ENCODE assay signal across 27 mouse cellular contexts in the genomic region with DNA sequence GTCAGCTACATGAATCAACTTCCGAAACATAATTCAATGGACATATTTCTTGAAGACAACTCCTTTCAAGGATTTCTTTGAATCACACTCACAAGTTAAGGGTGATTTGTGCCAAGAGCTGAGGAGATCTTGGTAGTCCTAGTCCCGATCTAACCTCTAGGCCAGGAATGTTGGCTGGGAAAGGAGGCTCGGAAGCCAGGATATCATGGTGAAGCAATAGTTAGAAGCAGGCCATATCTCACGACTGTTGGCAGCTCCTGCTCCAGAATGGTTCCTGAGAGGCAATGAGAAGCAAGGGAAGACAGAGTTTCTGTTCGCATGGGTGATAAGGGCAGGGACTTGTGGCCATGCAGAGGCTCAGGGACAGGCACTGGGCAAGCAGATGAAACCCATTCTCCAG. TPM values are rescaled to one million over a fixed set of nuclear protein-coding genes. Genes with fewer than 3 reads are reported as not detected.
DNase-seq lines count a peak whose midpoint lies in the region; ATAC-seq and TF ChIP-seq lines count a peak whose summit lies in the region.
"Had no signal": no experiment of that assay in that cellular context is flagged by ENCODE, and none has a peak within 500 bp of the region (broad histone marks: within the 10 kb centered on the region; RNA-seq: fewer than 3 reads in every experiment).

No protein-coding gene starts in this region.

- H3K4me2 ChIP-seq in liver, embryonic 11.5 days, result no peak overlapping the region
- H3K4me2 ChIP-seq: forebrain, embryonic 13.5 days; neural tube, embryonic 15.5 days had no signal

- intact Hi-C loops in heart, postnatal 25 days (cut with DNase I), result no loop called here

- TF ChIP-seq CTCF in liver, adult 2 months (IDR thresholded peaks at IDR 0.05; ENCODE audit: low read depth, low read length), result no peak

- no peak overlapping the region for H3K4me3 ChIP-seq in liver, adult 2 months (ENCODE audit: insufficient read depth, low read depth, low read length)
- H3K4me3 ChIP-seq in liver, embryonic 11.5 days (ENCODE audit: low read depth, low read length), result no peak overlapping the region
- H3K4me3 ChIP-seq: forebrain, embryonic 13.5 days; layer of hippocampus, adult 2 months; limb, embryonic 10.5 days; myocyte; neural tube, embryonic 15.5 days had no signal

- no peaks in the 10 kb centered on the region for H3K27me3 ChIP-seq in liver, adult 2 months (ENCODE audit: control insufficient read depth, insufficient read depth, low read length)
- H3K27me3 ChIP-seq in liver, embryonic 11.5 days (replicated peaks; ENCODE audit: control insufficient read depth, insufficient read depth, low read length), result no peaks in the 10 kb centered on the region; the same call in 1 of the 2 replicates
- H3K27me3 ChIP-seq: forebrain, embryonic 13.5 days; neural tube, embryonic 15.5 days had no signal

- H3K9ac ChIP-seq in liver, adult 2 months (ENCODE audit: low read depth, low read length), result no peak overlapping the region
- H3K9ac ChIP-seq in liver, embryonic 11.5 days (ENCODE audit: low read depth, low read length), result no peak overlapping the region
- H3K9ac ChIP-seq: forebrain, embryonic 13.5 days; liver, embryonic 14.5 days; neural tube, embryonic 15.5 days had no signal

- H3K4me1 ChIP-seq in liver, adult 2 months (ENCODE audit: control insufficient read depth, insufficient read depth, low read length), result peaks cover 30% of the 10 kb centered on the region
- H3K4me1 ChIP-seq in liver, embryonic 11.5 days (replicated peaks; ENCODE audit: control insufficient read depth, insufficient read depth, low read length), result peaks cover 13% of the 10 kb centered on the region
- H3K4me1 ChIP-seq: forebrain, embryonic 13.5 days; neural tube, embryonic 15.5 days had no signal

- TF ChIP-seq POLR2A in liver, adult 2 months (IDR thresholded peaks at IDR 0.05; ENCODE audit: extremely low read depth, insufficient read depth, low read length), result no peak

- H3K9me3 ChIP-seq in liver, embryonic 11.5 days (ENCODE audit: control insufficient read depth, low read length), result no peaks in the 10 kb centered on the region
- H3K9me3 ChIP-seq: forebrain, embryonic 13.5 days; limb, embryonic 10.5 days; neural tube, embryonic 15.5 days had no signal

- ATAC-seq in liver, embryonic 11.5 days (replicated peaks; ENCODE audit: low FRiP score), result no peak
- ATAC-seq: CD4-positive, CD25-positive, alpha-beta regulatory T cell, adult 4 months; forebrain, embryonic 13.5 days; hindbrain, embryonic 16.5 days; intestine, postnatal 0 days had no signal

- H3K79me2 ChIP-seq in liver, adult 2 months (ENCODE audit: control insufficient read depth, insufficient read depth, low read length), result no peaks in the 10 kb centered on the region

- DNase-seq in adrenal gland, adult 2 months, result peak; percentile 21
- no peak for DNase-seq in adrenal gland, postnatal 4 days (ENCODE audit: low spot score in 2 of 2)
- DNase-seq in heart, adult 11 months, result peak; percentile 93
- no peak for DNase-seq in heart, postnatal 25 days (ENCODE audit: low spot score)
- peak; percentile 95 for DNase-seq in liver, adult 2 months (ENCODE audit: extremely low read depth, low read depth, low spot score)
- no peak for DNase-seq in liver, embryonic 11.5 days (ENCODE audit: low spot score)
- DNase-seq in lung, postnatal 36 days, result peak; percentile 59
- no peak for DNase-seq in urinary bladder, postnatal 10 days (ENCODE audit: low spot score)
- DNase-seq: cerebellum, adult 11 months; cerebellum, postnatal 25 days; kidney, postnatal 10 days; midbrain, embryonic 14.5 days; right cerebral cortex, postnatal 25 days had no signal

- WGBS in liver, adult 2 months, result 27% methylated on average over 5 of the region's 5 CpGs
- 84% methylated on average over 5 of the region's 5 CpGs for WGBS in liver, embryonic 11.5 days

- H3K36me3 ChIP-seq in liver, adult 2 months (ENCODE audit: control insufficient read depth, insufficient read depth, low read length), result no peaks in the 10 kb centered on the region
- no peaks in the 10 kb centered on the region for H3K36me3 ChIP-seq in liver, embryonic 11.5 days (ENCODE audit: control insufficient read depth, insufficient read depth, low read length)
- H3K36me3 ChIP-seq: G1E; limb, embryonic 10.5 days; neural tube, embryonic 15.5 days had no signal

- peak overlapping the region; percentile 3; the same call in 1 of the 2 replicates for H3K27ac ChIP-seq in liver, adult 2 months (replicated peaks; ENCODE audit: insufficient read depth, low read depth, low read length)
- no peak overlapping the region for H3K27ac ChIP-seq in liver, embryonic 11.5 days (ENCODE audit: low read depth, low read length)
- H3K27ac ChIP-seq: forebrain, embryonic 13.5 days; layer of hippocampus, adult 2 months; liver, embryonic 14.5 days; neural tube, embryonic 15.5 days; stomach, postnatal 0 days had no signal

RNA-seq across cellular contexts. Expression of a gene that starts 8.7 kb away (rescaled TPM):
- 10 to 100 TPM; 14.8 to 22.9 TPM for total RNA-seq in adrenal gland, adult 2 months (2021)
- polyA plus RNA-seq in adrenal gland, adult 2 months (2012; rRNA removed), result 5.0 and 6.6 TPM in 2 replicates
- total RNA-seq in adrenal gland, postnatal 4 days (2021), result 10 to 100 TPM; 32.3 to 37.3 TPM
- total RNA-seq in heart, postnatal 25 days (2021), result 10 to 100 TPM; 19.0 to 20.8 TPM
- total RNA-seq in liver, adult 2 months (2014; rRNA removed), result 5.6 and 7.0 TPM in 2 replicates
- polyA plus RNA-seq in liver, adult 2 months (2012; rRNA removed), result 6.6 and 7.0 TPM in 2 replicates
- polyA plus RNA-seq in liver, embryonic 11.5 days (2014; fragmentation: Nextera tagmentation; extraction: Ambion mirVana), result 92.5 and 98.5 TPM in 2 replicates
- polyA plus RNA-seq: G1E had no signal

RNA-seq across cellular contexts. Expression of a gene that starts 12.9 kb away (rescaled TPM):
- total RNA-seq in adrenal gland, adult 2 months (2021), result 10 to 100 TPM in 1 of 2 experiments, 1 to 10 TPM in 1; 3.8 to 13.4 TPM
- 16.6 and 22.8 TPM in 2 replicates for polyA plus RNA-seq in adrenal gland, adult 2 months (2012; rRNA removed)
- 10 to 100 TPM in 1 of 2 experiments, 1 to 10 TPM in 1; 7.1 to 13.3 TPM for total RNA-seq in adrenal gland, postnatal 4 days (2021)
- 10 to 100 TPM; 45.7 to 58.1 TPM for total RNA-seq in heart, postnatal 25 days (2021)
- 125 and 199 TPM in 2 replicates for total RNA-seq in liver, adult 2 months (2014; rRNA removed)
- polyA plus RNA-seq in liver, adult 2 months (2012; rRNA removed), result 210 and 244 TPM in 2 replicates
- 5.3 and 6.1 TPM in 2 replicates for polyA plus RNA-seq in liver, embryonic 11.5 days (2014; fragmentation: Nextera tagmentation; extraction: Ambion mirVana)
- total RNA-seq: G1E had no signal
- polyA plus RNA-seq: CD4-positive, CD25-positive, alpha-beta regulatory T cell, adult 4 months; G1E had no signal

RNA-seq across cellular contexts. Expression of a gene that starts 36.3 kb away (rescaled TPM):
- total RNA-seq in adrenal gland, adult 2 months (2021), result 1 to 10 TPM; 3.9 to 7.4 TPM
- 2.3 TPM in 2 replicates for polyA plus RNA-seq in adrenal gland, adult 2 months (2012; rRNA removed)
- total RNA-seq in adrenal gland, postnatal 4 days (2021), result 1 to 10 TPM; 5.7 to 7.7 TPM
- total RNA-seq in heart, postnatal 25 days (2021), result 1 to 10 TPM; 5.8 to 8.2 TPM
- total RNA-seq in liver, adult 2 months (2014; rRNA removed), result 3.1 and 3.6 TPM in 2 replicates
- 1.3 and 2.2 TPM in 2 replicates for polyA plus RNA-seq in liver, adult 2 months (2012; rRNA removed)
- 4.8 and 4.9 TPM in 2 replicates for polyA plus RNA-seq in liver, embryonic 11.5 days (2014; fragmentation: Nextera tagmentation; extraction: Ambion mirVana)
- polyA plus RNA-seq: G1E had no signal

RNA-seq across cellular contexts. Expression of a gene that starts 53.5 kb away (rescaled TPM):
- total RNA-seq in adrenal gland, adult 2 months (2021), result not detected
- polyA plus RNA-seq in adrenal gland, adult 2 months (2012; rRNA removed), result not detected in 2 replicates
- not detected for total RNA-seq in adrenal gland, postnatal 4 days (2021)
- total RNA-seq in heart, postnatal 25 days (2021), result not detected
- not detected in 2 replicates for total RNA-seq in liver, adult 2 months (2014; rRNA removed)
- polyA plus RNA-seq in liver, adult 2 months (2012; rRNA removed), result not detected in 2 replicates
- not detected in 2 replicates for polyA plus RNA-seq in liver, embryonic 11.5 days (2014; fragmentation: Nextera tagmentation; extraction: Ambion mirVana)
- total RNA-seq: layer of hippocampus, adult 2 months; left cerebral cortex, adult 18-20 months; megakaryocyte progenitor cell, adult 5-6 weeks had no signal
- polyA plus RNA-seq: CD4-positive, CD25-positive, alpha-beta regulatory T cell, adult 4 months; forebrain, embryonic 13.5 days; G1E; heart, embryonic 14.5 days; hindbrain, embryonic 16.5 days; intestine, postnatal 0 days; limb, embryonic 10.5 days; liver, embryonic 14.5 days; midbrain, embryonic 14.5 days; neural tube, embryonic 15.5 days; stomach, postnatal 0 days had no signal

Comparison
In these comparisons a context has a peak if more than half of its experiments do, and no peak if none do; other contexts are left out.
1. DNase-seq: peak in adrenal gland, adult 2 months (single experiment), heart, adult 11 months (single experiment), liver, adult 2 months (single experiment) and lung, postnatal 36 days (single experiment); none in adrenal gland, postnatal 4 days (0 of 2), heart, postnatal 25 days (single experiment), liver, embryonic 11.5 days (single experiment) and urinary bladder, postnatal 10 days (single experiment).